Mouse (Mus musculus) ES-Bruce4 (cell line): ENCODE results near the gene Cyb5b.

ENCODE experiments used
- CTCF ChIP-seq: IDR thresholded peaks from one replicate; pipeline ENCODE4 v1.8.1; 2011; ENCODE audit warnings: low read depth, low read length
- EP300 ChIP-seq: IDR thresholded peaks from 2 replicates; pipeline ENCODE4 v1.6.1; 2011; ENCODE audit warnings: low read depth, low read length; ENCODE audit not compliant: insufficient read depth
- POLR2A ChIP-seq: IDR thresholded peaks from one replicate; pipeline ENCODE4 v1.8.1; 2011; ENCODE audit warnings: low read length; ENCODE audit not compliant: insufficient read depth

DNA sequence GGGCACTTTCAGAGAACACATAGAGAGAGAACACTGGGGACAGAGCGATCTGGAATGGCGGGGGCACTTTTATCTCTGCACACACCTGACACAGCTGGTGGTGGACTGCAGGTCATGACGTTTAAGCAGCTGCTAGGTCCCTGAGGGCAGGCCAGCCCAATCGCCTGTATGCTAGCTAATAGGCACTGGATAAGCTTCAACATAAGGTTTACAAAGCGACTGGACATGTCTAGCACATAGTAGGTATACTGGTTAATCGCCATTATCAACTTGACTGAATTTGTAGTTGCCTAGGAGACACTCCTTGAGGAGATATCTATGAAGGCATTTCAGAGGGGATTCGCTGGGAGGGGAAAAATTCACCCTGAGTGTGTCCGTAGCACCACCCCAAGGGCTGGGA, 26.1 kb upstream of the Cyb5b start:
- no peak for TF ChIP-seq CTCF
- no peak for TF ChIP-seq POLR2A
- TF ChIP-seq EP300: no peak
